Mouse (Mus musculus) midbrain, embryonic 14.5 days (tissue): ENCODE measurements around the gene Ccnb1ip1. TPM values are rescaled to one million over a fixed set of nuclear protein-coding genes. Genes with fewer than 3 reads are reported as not detected.

Experiments
- ATAC-seq: fragments of 200-750 bp; cut with Nextera tagmentation; 2 replicates; pipeline ENCODE4 v1.8.0; 2017; ENCODE audit warnings: moderate number of reproducible peaks, moderate library complexity; ENCODE audit not compliant: low FRiP score, low TSS enrichment
- DNase-seq: peaks from one replicate; pipeline ENCODE4 v3.0.0-alpha.2; 2015
- H3K27ac ChIP-seq: fragments of 300-500 bp; sonication (generic); replicated peaks from 2 replicates; pipeline ENCODE4 v1.5.1; 2014; ENCODE audit warnings: mild to moderate bottlenecking, low read depth, low read length, moderate library complexity
- H3K27me3 ChIP-seq: fragments of 300-500 bp; sonication (generic); 2 replicates; pipeline ENCODE4 v1.6.1; 2014; ENCODE audit warnings: low read length, control low read depth, mixed read lengths; ENCODE audit not compliant: control insufficient read depth, insufficient read depth
- H3K36me3 ChIP-seq: fragments of 300-500 bp; sonication (generic); 2 replicates; pipeline ENCODE4 v1.6.1; 2014; ENCODE audit warnings: low read length, control low read depth; ENCODE audit not compliant: control insufficient read depth, insufficient read depth
- H3K4me1 ChIP-seq: fragments of 300-500 bp; sonication (generic); 2 replicates; pipeline ENCODE4 v1.6.1; 2014; ENCODE audit warnings: mild to moderate bottlenecking, antibody characterized with exemption, low read length, control low read depth; ENCODE audit not compliant: control insufficient read depth, insufficient read depth
- H3K4me2 ChIP-seq: fragments of 300-500 bp; sonication (generic); 2 replicates; pipeline ENCODE4 v1.6.1; 2014; ENCODE audit warnings: mild to moderate bottlenecking, low read length, moderate library complexity
- H3K4me3 ChIP-seq: fragments of 300-500 bp; sonication (generic); replicated peaks from 2 replicates; pipeline ENCODE4 v1.5.1; 2014; ENCODE audit warnings: low read depth, low read length
- H3K9ac ChIP-seq: fragments of 300-500 bp; sonication (generic); replicated peaks from 2 replicates; pipeline ENCODE4 v1.6.1; 2014; ENCODE audit warnings: mild to moderate bottlenecking, low read length, moderate library complexity
- H3K9me3 ChIP-seq: fragments of 300-500 bp; sonication (generic); 2 replicates; pipeline ENCODE4 v1.6.1; 2016; ENCODE audit warnings: low read length, control low read depth, mixed read lengths; ENCODE audit not compliant: control insufficient read depth
- WGBS: fragments of 180-500 bp; shearing (Covaris S2); extraction: QIAGEN DNeasy Blood & Tissue Kit; methylation state at CpG from one replicate; pipeline ENCODE4 v1.1.7; 2014; 5-methylcytosine and 5-hydroxymethylcytosine counted together
- polyA plus RNA-seq: library from polyadenylated mRNA; unstranded; fragments of >200 nt; fragmentation: Nextera tagmentation; extraction: Ambion mirVana; gene quantifications from 2 replicates; pipeline ENCODE4 v1.2.1, GENCODE M21; 2014

The Ccnb1ip1 gene
- polyA plus RNA-seq, 1 experiment from 2014 or later: not detected

GRCm38 (mm10) chr14:50758416-50759085 lies 49.0 kb downstream of the Ccnb1ip1 start:
- ATAC-seq: no peak
- DNase-seq: no peak
- WGBS: 77% methylated on average over 5 of the region's 5 CpGs

GRCm38 (mm10) chr14:50744994-50745393 lies 62.5 kb downstream of the Ccnb1ip1 start, which contains the start of gene Olfr749:
TSS of gene Olfr749 (minus strand) at chr14:50745094.
- ATAC-seq: no peak
- Histone ChIP-seq H3K9me3 (no peaks in the 10 kb centered on the region), H3K4me1 (no peaks in the 10 kb centered on the region), H3K36me3 (no peaks in the 10 kb centered on the region), H3K9ac (no peak within 1 kb of the TSS), H3K27me3 (no peaks in the 10 kb centered on the region), H3K27ac (no peak within 1 kb of the TSS), H3K4me2 (no peak within 1 kb of the TSS), H3K4me3 (no peak within 1 kb of the TSS)
- no peak for DNase-seq

More at GRCm38 (mm10) chr14:50758416-50759085, 49.0 kb downstream of the Ccnb1ip1 start:
- Histone ChIP-seq H3K27ac (no peak overlapping the region), H3K4me1 (no peaks in the 10 kb centered on the region), H3K4me2 (no peak overlapping the region), H3K27me3 (no peaks in the 10 kb centered on the region), H3K9ac (no peak overlapping the region), H3K9me3 (no peaks in the 10 kb centered on the region), H3K4me3 (no peak overlapping the region), H3K36me3 (peaks cover 5% of the 10 kb centered on the region; the same call in 1 of the 2 replicates)

GRCm38 (mm10) chr14:50741584-50741983 lies 65.9 kb downstream of the Ccnb1ip1 start:
- no peaks in the 10 kb centered on the region for H3K27me3 ChIP-seq
- H3K4me2 ChIP-seq: no peak overlapping the region
- no peaks in the 10 kb centered on the region for H3K9me3 ChIP-seq
- 72% methylated on average over 2 of the region's 2 CpGs for WGBS
- H3K4me3 ChIP-seq: no peak overlapping the region
- no peaks in the 10 kb centered on the region for H3K36me3 ChIP-seq
- DNase-seq (no peak), ATAC-seq (no peak)
- H3K4me1 ChIP-seq: no peaks in the 10 kb centered on the region
- H3K27ac ChIP-seq: no peak overlapping the region
- H3K9ac ChIP-seq: no peak overlapping the region

- H3K4me2 ChIP-seq: no peak overlapping the region
- H3K4me3 ChIP-seq: no peak overlapping the region
- H3K36me3 ChIP-seq: no peaks in the 10 kb centered on the region
- H3K4me1 ChIP-seq: no peaks in the 10 kb centered on the region
- ATAC-seq (no peak), DNase-seq (no peak)
- no peaks in the 10 kb centered on the region for H3K27me3 ChIP-seq
- H3K27ac ChIP-seq: no peak overlapping the region
- no peak overlapping the region for H3K9ac ChIP-seq
- no peaks in the 10 kb centered on the region for H3K9me3 ChIP-seq
- WGBS: 79% methylated on average over 2 of the region's 2 CpGs
Measured at GRCm38 (mm10) chr14:50740334-50740733, 67.2 kb downstream of the Ccnb1ip1 start.

Other genes starting within 250 kb of the Ccnb1ip1 start
- gene Olfr744, start 192.9 kb downstream of the Ccnb1ip1 start, polyA plus RNA-seq: not detected in 2 replicates
- gene Olfr745, start 168.3 kb downstream of the Ccnb1ip1 start, polyA plus RNA-seq: not detected in 2 replicates
- not detected in 2 replicates for gene Olfr746, start 160.6 kb downstream of the Ccnb1ip1 start, polyA plus RNA-seq
- not detected in 2 replicates for gene Olfr747, start 114.5 kb downstream of the Ccnb1ip1 start, polyA plus RNA-seq
- gene Olfr748, start 100.4 kb downstream of the Ccnb1ip1 start, polyA plus RNA-seq: not detected in 2 replicates
- gene Olfr749, start 62.6 kb downstream of the Ccnb1ip1 start, polyA plus RNA-seq: not detected in 2 replicates
- 133 and 138 TPM in 2 replicates for gene Ttc5, start 22.2 kb downstream of the Ccnb1ip1 start, polyA plus RNA-seq
- 47.9 and 51.2 TPM in 2 replicates for gene Parp2, start 109 bp upstream of the Ccnb1ip1 start, polyA plus RNA-seq
- gene Tep1, start 62.8 kb upstream of the Ccnb1ip1 start, polyA plus RNA-seq: 2.0 and 3.4 TPM in 2 replicates
- 0.76 and 1.4 TPM in 2 replicates for gene Klhl33, start 89.8 kb upstream of the Ccnb1ip1 start, polyA plus RNA-seq
- gene Osgep, start 117.2 kb upstream of the Ccnb1ip1 start, polyA plus RNA-seq: 110 and 116 TPM in 2 replicates
- gene Apex1, start 117.2 kb upstream of the Ccnb1ip1 start, polyA plus RNA-seq: 223 and 227 TPM in 2 replicates
- gene Pip4p1, start 123.1 kb upstream of the Ccnb1ip1 start, polyA plus RNA-seq: 90.3 and 119 TPM in 2 replicates
- gene Pnp, start 123.3 kb upstream of the Ccnb1ip1 start, polyA plus RNA-seq: 15.7 and 24.6 TPM in 2 replicates
- gene Gm49342, start 136.8 kb upstream of the Ccnb1ip1 start, polyA plus RNA-seq: 0.95 TPM in 1 of 2 replicates, not detected in the other
- 0.19 and 0.50 TPM in 2 replicates for gene Pnp2, start 148.3 kb upstream of the Ccnb1ip1 start, polyA plus RNA-seq
- not detected in 2 replicates for gene Rnase10, start 200.0 kb upstream of the Ccnb1ip1 start, polyA plus RNA-seq
- not detected in 2 replicates for gene Rnase9, start 234.1 kb upstream of the Ccnb1ip1 start, polyA plus RNA-seq
- not detected in 2 replicates for gene Rnase11, start 242.4 kb upstream of the Ccnb1ip1 start, polyA plus RNA-seq
- gene Rnase12, start 249.9 kb upstream of the Ccnb1ip1 start, polyA plus RNA-seq: 0.34 and 0.59 TPM in 2 replicates